Mouse (Mus musculus): ENCODE measurements around the gene Gm20518. TPM values are rescaled to one million over a fixed set of nuclear protein-coding genes. Genes with fewer than 3 reads are reported as not detected.

Gene Gm20518
- polyA plus RNA-seq, 1 experiment from 2014 or later: 0.36 TPM

DNA sequence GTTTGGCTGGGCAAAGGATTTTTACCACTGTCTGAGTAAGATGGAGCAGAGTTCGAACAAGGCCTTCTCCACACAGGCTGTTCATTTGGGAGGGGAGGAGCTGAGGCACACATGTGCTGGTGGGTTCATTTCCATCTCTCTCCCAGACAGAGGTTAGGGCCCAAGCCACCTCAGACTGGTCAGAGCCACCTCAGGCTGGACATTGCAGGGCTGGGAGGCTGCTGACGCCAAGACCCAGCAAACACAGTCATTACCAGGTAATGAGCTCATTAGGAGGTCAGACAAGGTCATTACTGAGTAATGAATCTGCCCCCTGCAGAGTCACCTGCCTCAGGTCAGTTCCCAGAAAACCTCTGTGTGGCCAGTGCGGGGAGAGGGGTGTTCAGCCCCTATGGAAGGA lies 62.6 kb downstream of the Gm20518 start:
- Histone ChIP-seq H3K27ac (ENCODE audit: low read depth, low read length) (no peak overlapping the region), H3K9ac (ENCODE audit: low read depth, low read length) (no peak overlapping the region)

DNA sequence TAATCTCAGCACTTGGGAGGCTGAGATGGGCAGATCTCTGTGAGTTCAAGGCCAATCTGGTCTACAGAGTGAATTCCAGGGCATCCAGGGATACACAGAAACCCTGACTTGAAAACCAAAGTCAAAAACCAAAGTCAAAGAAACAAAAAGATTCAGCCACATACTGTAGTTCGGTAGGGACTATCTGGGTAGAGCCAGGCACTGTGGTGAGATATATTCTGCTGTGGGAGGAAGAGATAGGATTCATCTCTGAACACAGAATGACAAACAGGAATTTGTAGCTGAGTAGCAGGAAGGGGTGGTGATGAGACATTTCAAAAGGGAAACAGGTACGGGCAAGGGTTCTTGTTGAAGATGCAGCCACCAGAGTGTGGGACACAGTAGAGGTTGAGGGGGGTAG lies 63.2 kb downstream of the Gm20518 start:
- no peak overlapping the region for H3K27ac ChIP-seq (ENCODE audit: low read depth, low read length)
- H3K9me3 ChIP-seq (ENCODE audit: control insufficient read depth, low read length): no peaks in the 10 kb centered on the region
- no peak overlapping the region for H3K4me2 ChIP-seq (ENCODE audit: low read length)
- ATAC-seq: no peak
- no peaks in the 10 kb centered on the region for H3K36me3 ChIP-seq (ENCODE audit: control insufficient read depth, insufficient read depth, low read length)
- no peak overlapping the region for H3K9ac ChIP-seq (ENCODE audit: low read depth, low read length)
- H3K27me3 ChIP-seq (replicated peaks; ENCODE audit: control insufficient read depth, insufficient read depth, low read length): peaks cover 17% of the 10 kb centered on the region; the same call in 1 of the 2 replicates
- H3K4me3 ChIP-seq (ENCODE audit: low read length): no peak overlapping the region
- H3K4me1 ChIP-seq (ENCODE audit: control insufficient read depth, insufficient read depth, low read depth, low read length): peaks cover 11% of the 10 kb centered on the region
- 90% methylated on average over 2 of the region's 2 CpGs for WGBS

More for the DNA sequence above, 62.6 kb downstream of the Gm20518 start:
- Histone ChIP-seq H3K27me3 (replicated peaks; ENCODE audit: control insufficient read depth, insufficient read depth, low read length) (peaks cover 17% of the 10 kb centered on the region; the same call in 1 of the 2 replicates), H3K4me2 (ENCODE audit: low read length) (no peak overlapping the region), H3K9me3 (ENCODE audit: control insufficient read depth, low read length) (no peaks in the 10 kb centered on the region), H3K36me3 (ENCODE audit: control insufficient read depth, insufficient read depth, low read length) (no peaks in the 10 kb centered on the region), H3K4me1 (ENCODE audit: control insufficient read depth, insufficient read depth, low read depth, low read length) (peaks cover 12% of the 10 kb centered on the region), H3K4me3 (ENCODE audit: low read length) (no peak overlapping the region)
- no peak for ATAC-seq
- WGBS: 67% methylated on average over 3 of the region's 3 CpGs

DNA sequence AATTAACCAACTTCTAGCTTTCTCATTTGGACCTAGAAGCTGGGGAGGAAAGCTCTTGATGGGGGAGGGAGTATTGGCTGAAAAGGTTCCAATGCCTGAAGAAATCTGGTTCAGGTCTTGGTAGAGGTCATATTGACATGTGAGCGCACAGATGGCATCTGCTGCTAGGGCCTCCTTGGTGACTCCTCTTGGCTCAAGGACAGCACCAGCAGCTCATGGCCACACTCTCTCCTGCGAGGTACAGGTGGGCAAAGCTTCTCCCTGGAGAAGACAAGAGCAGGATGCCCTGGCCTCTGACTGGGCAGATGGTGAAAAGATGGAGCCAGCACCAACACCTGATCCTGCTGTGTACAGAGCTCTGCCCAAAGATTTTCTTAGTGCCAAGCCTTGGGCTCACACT lies 65.0 kb downstream of the Gm20518 start:
- no peaks in the 10 kb centered on the region for H3K4me1 ChIP-seq (ENCODE audit: control insufficient read depth, insufficient read depth, low read depth, low read length)
- WGBS: 67% methylated on average over 2 of the region's 2 CpGs

DNA sequence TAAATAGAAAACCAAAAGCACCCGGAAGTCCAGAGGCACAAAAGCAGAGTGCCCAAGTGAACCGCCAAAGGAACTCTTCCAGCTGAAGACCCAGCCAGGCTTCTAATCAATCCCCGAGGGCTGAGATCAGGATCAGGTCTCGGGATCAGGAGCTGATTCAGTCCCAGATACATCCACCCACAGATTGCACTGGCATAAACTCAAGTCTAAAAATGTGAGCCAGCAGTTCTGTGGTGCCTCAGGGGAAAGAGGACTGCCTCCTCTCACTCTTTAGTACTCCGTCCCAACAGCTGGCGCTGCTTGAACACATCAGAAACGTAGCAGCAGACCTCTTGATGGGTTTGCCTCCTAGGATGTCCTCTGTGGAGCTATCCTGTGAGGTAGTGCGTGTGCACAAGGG lies 74.9 kb downstream of the Gm20518 start:
- no peak overlapping the region for H3K9ac ChIP-seq (ENCODE audit: low read depth, low read length)
- H3K27ac ChIP-seq (ENCODE audit: low read depth, low read length): peak overlapping the region; percentile 72; the same call in 1 of the 2 replicates

More for the DNA sequence above, 65.0 kb downstream of the Gm20518 start:
- Histone ChIP-seq H3K27me3 (replicated peaks; ENCODE audit: control insufficient read depth, insufficient read depth, low read length) (peaks cover 11% of the 10 kb centered on the region; the same call in 1 of the 2 replicates), H3K27ac (ENCODE audit: low read depth, low read length) (no peak overlapping the region), H3K36me3 (ENCODE audit: control insufficient read depth, insufficient read depth, low read length) (no peaks in the 10 kb centered on the region), H3K4me3 (ENCODE audit: low read length) (no peak overlapping the region), H3K4me2 (ENCODE audit: low read length) (no peak overlapping the region), H3K9ac (ENCODE audit: low read depth, low read length) (no peak overlapping the region), H3K9me3 (ENCODE audit: control insufficient read depth, low read length) (no peaks in the 10 kb centered on the region)
- ATAC-seq: no peak

DNA sequence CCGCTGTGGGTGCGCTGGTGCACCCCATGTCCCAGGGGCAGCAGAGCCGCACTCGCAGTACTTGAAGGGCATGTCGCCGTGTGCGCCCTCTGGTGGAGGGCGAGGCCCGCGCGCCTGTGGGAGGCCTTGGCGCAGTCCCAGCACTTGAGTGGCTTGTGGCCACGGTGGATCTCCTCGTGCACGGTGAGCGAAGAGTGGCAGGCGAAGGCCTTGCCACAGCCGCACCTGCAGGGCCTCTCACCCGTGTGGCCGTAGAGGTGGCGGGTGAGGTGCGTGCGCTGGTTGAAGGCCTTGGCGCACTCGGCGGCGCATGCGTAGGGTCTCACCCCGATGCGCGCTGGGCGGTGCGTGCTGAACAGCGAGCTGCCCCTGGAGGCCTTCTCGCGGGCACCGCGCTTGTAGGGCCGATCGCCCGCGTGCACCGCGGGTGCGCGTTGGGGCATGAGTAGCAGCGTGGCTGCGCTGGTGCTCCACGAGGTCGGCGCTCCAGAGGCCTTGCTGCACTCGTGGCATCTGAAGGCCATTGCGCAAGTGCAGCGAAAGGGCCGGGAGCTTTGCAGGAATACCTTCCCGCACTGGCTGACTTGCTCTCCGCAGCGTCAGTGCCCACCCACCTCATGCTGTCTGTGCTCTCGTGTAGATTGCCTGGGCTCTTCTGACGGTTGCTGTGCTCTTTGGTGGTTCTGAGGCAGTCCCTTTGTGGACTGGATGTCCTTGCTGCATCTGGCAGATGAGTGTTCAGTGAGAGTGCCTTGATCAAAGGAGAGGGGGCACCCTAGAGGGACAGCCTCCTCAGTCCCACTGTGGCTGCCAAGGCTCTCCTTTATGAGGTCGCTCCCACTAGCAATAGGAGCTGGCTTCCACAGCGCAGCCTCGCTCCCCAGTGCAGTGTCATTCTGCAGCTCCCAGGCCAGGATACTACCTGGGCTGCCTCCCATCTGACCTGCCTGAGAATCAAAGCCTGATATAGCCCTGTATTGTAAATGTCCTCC lies 75.8 kb downstream of the Gm20518 start:
- H3K36me3 ChIP-seq (ENCODE audit: control insufficient read depth, insufficient read depth, low read length): no peaks in the 10 kb centered on the region
- H3K27me3 ChIP-seq (replicated peaks; ENCODE audit: control insufficient read depth, insufficient read depth, low read length): peaks cover 5% of the 10 kb centered on the region
- H3K27ac ChIP-seq (ENCODE audit: low read depth, low read length): peak overlapping the region; percentile 72
- no peaks in the 10 kb centered on the region for H3K9me3 ChIP-seq (ENCODE audit: control insufficient read depth, low read length)
- H3K4me2 ChIP-seq (ENCODE audit: low read length): peak overlapping the region; percentile 95
- H3K4me3 ChIP-seq (ENCODE audit: low read length): peak overlapping the region; percentile 57
- peaks cover 8% of the 10 kb centered on the region for H3K4me1 ChIP-seq (ENCODE audit: control insufficient read depth, insufficient read depth, low read depth, low read length)
- WGBS: 2% methylated on average over 55 of the region's 63 CpGs
- peak; percentile 89 for ATAC-seq
- H3K9ac ChIP-seq (ENCODE audit: low read depth, low read length): peak overlapping the region; percentile 79

More for the DNA sequence above, 74.9 kb downstream of the Gm20518 start:
- no peak for ATAC-seq
- WGBS: 80% methylated on average over 8 of the region's 8 CpGs
- Histone ChIP-seq H3K4me2 (ENCODE audit: low read length) (no peak overlapping the region), H3K4me3 (ENCODE audit: low read length) (no peak overlapping the region), H3K27me3 (replicated peaks; ENCODE audit: control insufficient read depth, insufficient read depth, low read length) (peaks cover 5% of the 10 kb centered on the region), H3K4me1 (ENCODE audit: control insufficient read depth, insufficient read depth, low read depth, low read length) (peaks cover 8% of the 10 kb centered on the region), H3K36me3 (ENCODE audit: control insufficient read depth, insufficient read depth, low read length) (no peaks in the 10 kb centered on the region), H3K9me3 (ENCODE audit: control insufficient read depth, low read length) (no peaks in the 10 kb centered on the region)

DNA sequence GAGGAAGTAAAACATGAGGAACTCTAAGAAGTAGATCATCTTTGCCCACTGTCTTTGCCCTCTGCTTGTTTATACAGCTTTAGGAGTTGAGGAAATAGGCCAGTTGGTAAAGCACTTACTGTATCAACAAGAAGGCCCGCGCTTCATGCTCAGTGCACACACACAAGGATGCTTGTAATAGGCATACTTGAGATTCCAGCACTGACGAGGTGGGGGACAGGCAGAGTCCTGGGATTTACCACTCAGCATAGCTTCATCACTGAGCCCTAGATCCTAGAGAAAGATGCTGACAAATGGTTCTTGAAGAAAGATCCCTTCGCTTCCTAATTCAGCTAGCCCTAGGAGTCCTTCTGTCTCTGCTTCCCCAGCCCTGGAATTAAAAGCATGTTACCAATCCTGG lies 78.3 kb downstream of the Gm20518 start:
- no peaks in the 10 kb centered on the region for H3K36me3 ChIP-seq (ENCODE audit: control insufficient read depth, insufficient read depth, low read length)
- no peaks in the 10 kb centered on the region for H3K9me3 ChIP-seq (ENCODE audit: control insufficient read depth, low read length)
- no peak overlapping the region for H3K4me3 ChIP-seq (ENCODE audit: low read length)
- peaks cover 16% of the 10 kb centered on the region for H3K4me1 ChIP-seq (ENCODE audit: control insufficient read depth, insufficient read depth, low read depth, low read length)
- ATAC-seq: no peak
- H3K9ac ChIP-seq (ENCODE audit: low read depth, low read length): no peak overlapping the region
- H3K27ac ChIP-seq (ENCODE audit: low read depth, low read length): no peak overlapping the region
- peaks cover 3% of the 10 kb centered on the region; the same call in 1 of the 2 replicates for H3K27me3 ChIP-seq (replicated peaks; ENCODE audit: control insufficient read depth, insufficient read depth, low read length)
- 64% methylated on average over 4 of the region's 4 CpGs for WGBS
- no peak overlapping the region for H3K4me2 ChIP-seq (ENCODE audit: low read length)

DNA sequence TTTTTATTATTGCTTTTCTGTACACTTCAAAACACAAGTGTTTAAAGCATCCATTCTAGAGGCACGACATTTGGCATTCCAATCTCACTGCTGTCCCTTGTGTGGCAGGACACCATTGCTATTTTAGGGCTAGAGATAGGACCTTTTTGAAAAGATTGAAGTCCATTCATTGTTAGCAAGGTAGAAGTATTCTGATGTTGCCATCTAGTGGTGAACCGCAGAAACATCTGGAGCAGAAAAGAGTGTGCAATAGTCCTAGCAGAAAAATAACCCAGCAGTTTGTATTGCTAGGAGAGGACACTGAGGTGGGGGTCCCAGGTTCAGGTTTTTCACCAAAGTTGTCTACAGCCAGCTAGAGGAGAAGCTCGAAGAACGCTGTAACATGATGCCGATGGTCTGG lies 79.4 kb downstream of the Gm20518 start:
- WGBS: 11% methylated on average over 5 of the region's 5 CpGs
- Histone ChIP-seq H3K36me3 (ENCODE audit: control insufficient read depth, insufficient read depth, low read length) (no peaks in the 10 kb centered on the region), H3K4me2 (ENCODE audit: low read length) (no peak overlapping the region), H3K27ac (ENCODE audit: low read depth, low read length) (no peak overlapping the region), H3K4me1 (ENCODE audit: control insufficient read depth, insufficient read depth, low read depth, low read length) (peaks cover 22% of the 10 kb centered on the region), H3K27me3 (replicated peaks; ENCODE audit: control insufficient read depth, insufficient read depth, low read length) (peaks cover 3% of the 10 kb centered on the region; the same call in 1 of the 2 replicates), H3K9ac (ENCODE audit: low read depth, low read length) (no peak overlapping the region), H3K9me3 (ENCODE audit: control insufficient read depth, low read length) (no peaks in the 10 kb centered on the region), H3K4me3 (ENCODE audit: low read length) (no peak overlapping the region)
- no peak for ATAC-seq

DNA sequence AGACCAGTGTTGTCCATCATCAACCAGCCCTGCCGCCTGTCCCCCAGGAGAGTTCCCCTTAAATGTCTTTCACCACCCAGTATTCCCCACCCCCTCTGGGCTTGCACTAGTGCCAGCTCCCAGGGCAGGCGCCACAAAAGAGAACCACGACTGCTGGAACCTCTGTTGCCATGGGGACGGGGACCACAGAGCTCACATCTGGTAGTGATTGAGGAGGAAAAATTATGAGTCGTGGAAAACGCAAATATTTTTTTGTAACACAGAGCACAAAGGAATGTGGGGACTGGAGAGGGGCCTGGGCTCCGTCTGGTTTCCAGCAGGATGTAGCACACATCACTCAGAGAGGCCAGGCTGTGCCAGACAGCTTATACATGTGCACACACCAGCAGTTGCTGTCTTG lies 81.8 kb downstream of the Gm20518 start:
- Histone ChIP-seq H3K4me2 (ENCODE audit: low read length) (no peak overlapping the region), H3K4me1 (ENCODE audit: control insufficient read depth, insufficient read depth, low read depth, low read length) (peaks cover 26% of the 10 kb centered on the region), H3K27me3 (replicated peaks; ENCODE audit: control insufficient read depth, insufficient read depth, low read length) (peaks cover 14% of the 10 kb centered on the region), H3K9ac (ENCODE audit: low read depth, low read length) (0 out of 2 replicates have a peak overlapping the region, but pooled peaks have one; percentile 14), H3K27ac (ENCODE audit: low read depth, low read length) (no peak overlapping the region; the same call in 1 of the 2 replicates), H3K36me3 (ENCODE audit: control insufficient read depth, insufficient read depth, low read length) (no peaks in the 10 kb centered on the region), H3K4me3 (ENCODE audit: low read length) (no peak overlapping the region), H3K9me3 (ENCODE audit: control insufficient read depth, low read length) (no peaks in the 10 kb centered on the region)
- WGBS: 20% methylated on average over 7 of the region's 7 CpGs
- ATAC-seq: no peak

DNA sequence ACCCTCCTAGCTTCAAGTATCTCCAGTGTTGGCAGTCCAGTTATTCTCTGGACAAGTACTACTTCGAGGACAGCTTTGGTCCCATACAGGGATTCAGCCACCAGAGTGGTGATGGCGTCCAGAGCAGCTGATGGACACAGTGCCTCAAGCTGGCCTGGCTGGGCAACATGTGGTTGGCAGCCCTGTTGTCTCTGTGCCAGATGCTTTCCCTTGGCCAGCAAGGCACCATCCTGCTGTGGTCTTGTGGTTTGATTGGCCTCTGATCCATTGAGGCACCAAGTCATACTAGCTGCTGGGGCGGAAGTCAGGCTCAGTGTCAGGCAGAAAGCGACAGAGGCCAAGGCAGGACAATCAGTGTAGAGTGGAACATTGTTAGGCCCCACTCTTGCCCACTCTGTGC lies 82.3 kb downstream of the Gm20518 start:
- H3K27ac ChIP-seq (ENCODE audit: low read depth, low read length): no peak overlapping the region; the same call in 1 of the 2 replicates
- WGBS: 75% methylated on average over 4 of the region's 4 CpGs

More for the DNA sequence above, 82.3 kb downstream of the Gm20518 start:
- Histone ChIP-seq H3K4me3 (ENCODE audit: low read length) (no peak overlapping the region), H3K4me2 (ENCODE audit: low read length) (no peak overlapping the region), H3K9me3 (ENCODE audit: control insufficient read depth, low read length) (no peaks in the 10 kb centered on the region), H3K27me3 (replicated peaks; ENCODE audit: control insufficient read depth, insufficient read depth, low read length) (peaks cover 17% of the 10 kb centered on the region), H3K9ac (ENCODE audit: low read depth, low read length) (no peak overlapping the region), H3K36me3 (ENCODE audit: control insufficient read depth, insufficient read depth, low read length) (no peaks in the 10 kb centered on the region), H3K4me1 (ENCODE audit: control insufficient read depth, insufficient read depth, low read depth, low read length) (peaks cover 32% of the 10 kb centered on the region)
- ATAC-seq: no peak

Measured in hindbrain, embryonic 16.5 days (tissue).